Mouse (Mus musculus): ENCODE results near the gene Dhx8. TPM values are rescaled to one million over a fixed set of nuclear protein-coding genes. Genes with fewer than 3 reads are reported as not detected.

Dhx8 gene
- polyA plus RNA-seq, 1 experiment from 2014 or later: 28.5 TPM

DNA sequence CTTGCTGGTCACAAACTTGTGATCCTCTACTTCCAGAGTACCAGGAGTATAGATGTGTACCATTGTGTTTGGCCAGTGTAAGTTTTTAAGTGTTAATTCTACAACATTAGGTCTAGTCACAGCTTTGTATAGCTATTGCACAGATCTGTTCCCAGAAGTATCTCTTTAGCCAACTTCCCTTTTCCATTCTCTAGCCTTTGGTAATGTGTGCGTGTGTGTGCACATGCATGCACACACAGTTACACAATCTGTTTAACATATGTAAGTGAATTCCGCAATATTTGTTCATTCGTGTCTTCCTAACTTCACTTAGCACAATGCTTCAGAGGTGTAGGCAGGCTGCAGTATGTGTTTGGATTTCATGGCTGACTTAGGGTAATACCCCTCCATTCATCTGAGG lies 26.8 kb downstream of the Dhx8 start:
- Histone ChIP-seq H3K27me3 (no peaks in the 10 kb centered on the region), H3K4me2 (no peak overlapping the region), H3K4me1 (replicated peaks) (peaks cover 11% of the 10 kb centered on the region), H3K4me3 (no peak overlapping the region), H3K9ac (no peak overlapping the region), H3K9me3 (no peaks in the 10 kb centered on the region), H3K27ac (replicated peaks) (no peak overlapping the region), H3K36me3 (peaks cover 92% of the 10 kb centered on the region)
- no peak for ATAC-seq (ENCODE audit: low read depth)
- WGBS: 96% methylated on average over 3 of the region's 3 CpGs

GRCm38 (mm10) chr11:101763723-101764122 lies 31.0 kb downstream of the Dhx8 start:
- H3K4me2 ChIP-seq: no peak overlapping the region
- no peak for ATAC-seq (ENCODE audit: low read depth)
- peaks cover 93% of the 10 kb centered on the region for H3K36me3 ChIP-seq
- H3K4me3 ChIP-seq: no peak overlapping the region
- no peaks in the 10 kb centered on the region for H3K9me3 ChIP-seq
- no peak overlapping the region for H3K27ac ChIP-seq (replicated peaks)
- no peak overlapping the region for H3K9ac ChIP-seq
- peaks cover 2% of the 10 kb centered on the region for H3K4me1 ChIP-seq (replicated peaks)
- WGBS: 58% methylated on average over 7 of the region's 7 CpGs
- no peaks in the 10 kb centered on the region for H3K27me3 ChIP-seq

DNA sequence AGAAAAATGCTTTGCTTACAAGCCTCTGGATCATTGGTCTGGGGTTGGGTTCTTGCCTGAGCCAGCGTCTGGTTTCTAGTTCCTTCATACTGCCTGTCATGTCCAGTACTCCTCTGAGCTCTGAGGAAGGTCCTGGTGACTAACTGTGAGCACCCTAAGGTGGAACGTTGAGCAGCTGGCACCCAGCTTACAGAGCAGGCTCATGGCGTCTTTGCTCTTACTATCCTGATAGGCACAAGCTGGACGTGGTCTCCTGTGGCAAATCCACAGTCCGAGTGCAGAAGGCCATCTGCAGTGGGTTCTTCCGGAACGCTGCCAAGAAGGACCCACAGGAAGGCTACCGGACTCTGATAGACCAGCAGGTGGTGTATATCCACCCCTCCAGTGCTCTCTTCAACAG lies 31.8 kb downstream of the Dhx8 start:
- no peaks in the 10 kb centered on the region for H3K27me3 ChIP-seq

GRCm38 (mm10) chr11:101767326-101767725 lies 34.6 kb downstream of the Dhx8 start:
- ATAC-seq (ENCODE audit: low read depth): no peak
- no peak overlapping the region for H3K4me3 ChIP-seq
- WGBS: 54% methylated on average over 5 of the region's 5 CpGs
- H3K9ac ChIP-seq: no peak overlapping the region
- no peak overlapping the region for H3K4me2 ChIP-seq
- peaks cover 22% of the 10 kb centered on the region for H3K27me3 ChIP-seq
- no peaks in the 10 kb centered on the region for H3K9me3 ChIP-seq
- H3K27ac ChIP-seq (replicated peaks): no peak overlapping the region
- H3K4me1 ChIP-seq (replicated peaks): peaks cover 6% of the 10 kb centered on the region
- H3K36me3 ChIP-seq: peaks cover 68% of the 10 kb centered on the region

More for the DNA sequence above, 31.8 kb downstream of the Dhx8 start:
- no peak for ATAC-seq (ENCODE audit: low read depth)
- Histone ChIP-seq H3K36me3 (peaks cover 93% of the 10 kb centered on the region), H3K4me1 (replicated peaks) (no peaks in the 10 kb centered on the region), H3K4me3 (no peak overlapping the region), H3K27ac (replicated peaks) (no peak overlapping the region), H3K9me3 (no peaks in the 10 kb centered on the region), H3K9ac (no peak overlapping the region), H3K4me2 (no peak overlapping the region)
- 93% methylated on average over 8 of the region's 8 CpGs for WGBS

GRCm38 (mm10) chr11:101768721-101769120 lies 36.0 kb downstream of the Dhx8 start:
- Histone ChIP-seq H3K27me3 (peaks cover 36% of the 10 kb centered on the region), H3K9ac (no peak overlapping the region), H3K4me2 (no peak overlapping the region), H3K4me3 (no peak overlapping the region), H3K27ac (replicated peaks) (no peak overlapping the region), H3K9me3 (no peaks in the 10 kb centered on the region), H3K4me1 (replicated peaks) (peaks cover 14% of the 10 kb centered on the region), H3K36me3 (peaks cover 57% of the 10 kb centered on the region)
- no peak for ATAC-seq (ENCODE audit: low read depth)
- WGBS: 88% methylated on average over 6 of the region's 6 CpGs

GRCm38 (mm10) chr11:101770266-101770665 lies 37.5 kb downstream of the Dhx8 start:
- H3K36me3 ChIP-seq: peaks cover 43% of the 10 kb centered on the region
- H3K9ac ChIP-seq: no peak overlapping the region
- peaks cover 14% of the 10 kb centered on the region for H3K4me1 ChIP-seq (replicated peaks)
- H3K9me3 ChIP-seq: no peaks in the 10 kb centered on the region
- no peak overlapping the region for H3K4me2 ChIP-seq
- ATAC-seq (ENCODE audit: low read depth): no peak
- no peak overlapping the region for H3K4me3 ChIP-seq
- H3K27me3 ChIP-seq: peaks cover 50% of the 10 kb centered on the region
- WGBS: 88% methylated on average over 12 of the region's 12 CpGs
- no peak overlapping the region for H3K27ac ChIP-seq (replicated peaks)

DNA sequence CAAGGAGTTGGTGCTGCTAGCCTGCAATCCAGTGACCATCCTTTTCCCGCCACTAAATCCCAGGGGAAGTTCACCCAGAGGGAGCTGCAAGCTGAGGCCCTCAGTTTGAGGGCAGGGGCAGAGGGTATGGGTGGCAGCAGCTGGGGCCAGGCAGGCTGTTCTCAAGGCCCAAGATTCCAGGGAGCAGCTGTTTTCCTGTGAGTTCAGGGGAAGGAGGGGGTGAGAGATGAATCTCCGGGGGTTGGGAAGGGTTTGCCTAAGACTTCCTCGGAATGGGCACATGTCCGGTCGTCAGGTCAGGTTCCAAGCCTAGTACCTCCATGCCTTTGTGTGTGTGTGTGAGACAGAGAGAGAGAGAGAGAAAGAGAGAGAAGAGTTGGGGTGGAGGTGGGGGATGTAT lies 39.3 kb downstream of the Dhx8 start:
- Histone ChIP-seq H3K27ac (replicated peaks) (no peak overlapping the region), H3K4me2 (peak overlapping the region; percentile 46), H3K36me3 (peaks cover 26% of the 10 kb centered on the region), H3K4me1 (replicated peaks) (peaks cover 14% of the 10 kb centered on the region), H3K9me3 (no peaks in the 10 kb centered on the region), H3K9ac (peak overlapping the region; percentile 38; the same call in 1 of the 2 replicates), H3K4me3 (no peak overlapping the region), H3K27me3 (peaks cover 63% of the 10 kb centered on the region)
- 13% methylated on average over 5 of the region's 5 CpGs for WGBS
- 0 out of 2 replicates have a peak, but pooled peaks have one; percentile 21 for ATAC-seq (ENCODE audit: low read depth)

- WGBS: under 1% methylated on average over 16 of the region's 16 CpGs
- no peak overlapping the region for H3K27ac ChIP-seq (replicated peaks)
Observed at GRCm38 (mm10) chr11:101772449-101772848, 39.7 kb downstream of the Dhx8 start.

DNA sequence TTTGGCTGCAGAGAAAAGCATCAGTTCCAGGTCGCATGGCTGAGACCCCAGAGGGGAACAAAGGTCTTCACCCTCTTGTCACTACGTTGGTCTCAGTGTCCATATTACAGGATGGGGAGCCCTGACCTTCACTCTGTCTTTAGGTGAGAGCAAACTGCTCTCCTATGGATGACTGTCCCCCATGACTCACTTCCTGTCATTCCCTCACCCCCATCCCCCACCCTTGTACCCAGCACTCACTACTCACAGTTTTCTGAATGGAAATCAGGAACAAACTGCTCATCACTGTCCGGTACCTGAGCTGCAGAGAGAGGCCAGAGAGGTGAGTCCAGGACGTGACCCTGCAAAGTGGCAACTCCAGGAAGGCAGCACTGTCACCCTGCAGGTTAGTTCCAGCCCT lies 44.1 kb downstream of the Dhx8 start:
- Histone ChIP-seq H3K4me3 (no peak overlapping the region), H3K9me3 (no peaks in the 10 kb centered on the region), H3K36me3 (no peaks in the 10 kb centered on the region), H3K4me2 (no peak overlapping the region), H3K9ac (no peak overlapping the region), H3K4me1 (replicated peaks) (peaks cover 12% of the 10 kb centered on the region), H3K27ac (replicated peaks) (no peak overlapping the region), H3K27me3 (peaks cover 82% of the 10 kb centered on the region)
- 85% methylated on average over 4 of the region's 4 CpGs for WGBS
- no peak for ATAC-seq (ENCODE audit: low read depth)

More at GRCm38 (mm10) chr11:101772449-101772848, 39.7 kb downstream of the Dhx8 start:
- Histone ChIP-seq H3K9me3 (no peaks in the 10 kb centered on the region), H3K9ac (peak overlapping the region; percentile 38), H3K4me2 (peak overlapping the region; percentile 46), H3K36me3 (peaks cover 22% of the 10 kb centered on the region), H3K27me3 (peaks cover 68% of the 10 kb centered on the region), H3K4me3 (0 out of 2 replicates have a peak overlapping the region, but pooled peaks have one; percentile 15), H3K4me1 (replicated peaks) (peaks cover 14% of the 10 kb centered on the region)
- ATAC-seq (ENCODE audit: low read depth): peak; percentile 65; the same call in 1 of the 2 replicates

GRCm38 (mm10) chr11:101783135-101783534 lies 50.4 kb downstream of the Dhx8 start:
- H3K4me3 ChIP-seq: no peak overlapping the region
- WGBS: 39% methylated on average over 1 of the region's 1 CpGs
- no peaks in the 10 kb centered on the region for H3K9me3 ChIP-seq
- H3K27me3 ChIP-seq: peaks cover 87% of the 10 kb centered on the region
- H3K4me1 ChIP-seq (replicated peaks): peaks cover 24% of the 10 kb centered on the region
- H3K9ac ChIP-seq: no peak overlapping the region
- no peaks in the 10 kb centered on the region for H3K36me3 ChIP-seq
- peak overlapping the region; percentile 94; the same call in 1 of the 2 replicates for H3K4me2 ChIP-seq
- H3K27ac ChIP-seq (replicated peaks): no peak overlapping the region
- no peak for ATAC-seq (ENCODE audit: low read depth)

GRCm38 (mm10) chr11:101783584-101783983 lies 50.9 kb downstream of the Dhx8 start:
- Histone ChIP-seq H3K36me3 (no peaks in the 10 kb centered on the region), H3K4me2 (peak overlapping the region; percentile 94), H3K4me1 (replicated peaks) (peaks cover 24% of the 10 kb centered on the region), H3K4me3 (peak overlapping the region; percentile 49), H3K27ac (replicated peaks) (no peak overlapping the region), H3K27me3 (peaks cover 88% of the 10 kb centered on the region), H3K9me3 (no peaks in the 10 kb centered on the region), H3K9ac (peak overlapping the region; percentile 68; the same call in 1 of the 2 replicates)
- WGBS: 16% methylated on average over 9 of the region's 9 CpGs
- ATAC-seq (ENCODE audit: low read depth): no peak

DNA sequence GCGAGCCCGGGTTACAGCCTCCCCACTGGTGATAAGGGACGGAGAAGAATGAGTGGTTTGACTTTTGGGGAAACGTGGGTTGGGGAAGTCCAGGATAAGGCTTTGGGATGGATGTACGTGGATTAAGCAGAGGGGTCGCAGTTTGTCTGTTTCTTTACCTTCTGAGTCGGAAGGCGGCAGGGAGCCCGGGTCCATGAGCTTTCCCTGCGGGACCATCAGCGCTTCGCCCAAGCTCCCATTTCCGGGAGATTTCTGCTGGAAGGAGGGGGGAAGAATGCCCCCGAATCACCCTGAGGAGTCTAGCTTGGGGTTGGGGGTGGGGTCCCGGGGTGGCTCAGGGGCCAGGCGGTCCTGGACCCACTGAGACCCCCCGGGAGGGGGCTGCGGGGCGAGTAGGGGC lies 51.4 kb downstream of the Dhx8 start:
- peaks cover 24% of the 10 kb centered on the region for H3K4me1 ChIP-seq (replicated peaks)
- under 1% methylated on average over 19 of the region's 19 CpGs for WGBS
- peak overlapping the region; percentile 94 for H3K4me2 ChIP-seq
- H3K27ac ChIP-seq (replicated peaks): no peak overlapping the region
- H3K4me3 ChIP-seq: peak overlapping the region; percentile 49
- no peaks in the 10 kb centered on the region for H3K36me3 ChIP-seq
- no peaks in the 10 kb centered on the region for H3K9me3 ChIP-seq
- no peak for ATAC-seq (ENCODE audit: low read depth)
- peaks cover 86% of the 10 kb centered on the region for H3K27me3 ChIP-seq
- H3K9ac ChIP-seq: peak overlapping the region; percentile 68

Measured in neural tube, embryonic 13.5 days (tissue).